ENCODE assay signal across 10 mouse cellular contexts in genomic region chr17:49182485-49182884, GRCm38 (mm10).
DNase-seq lines count a peak whose midpoint lies in the region; ATAC-seq and TF ChIP-seq lines count a peak whose summit lies in the region.
"Had no signal": no experiment of that assay in that cellular context is flagged by ENCODE, and none has a peak within 500 bp of the region (broad histone marks: within the 10 kb centered on the region; RNA-seq: fewer than 3 reads in every experiment).

No protein-coding gene starts in this region.

- H3K4me3 ChIP-seq in testis, adult 2 months (ENCODE audit: control insufficient read depth, low read depth, low read length) = no peak overlapping the region
- H3K4me3 ChIP-seq in embryonic facial prominence, embryonic 10.5 days = no peak overlapping the region
- H3K4me3 ChIP-seq in kidney, postnatal 0 days (replicated peaks; ENCODE audit: low read depth, low read length) = no peak overlapping the region
- H3K4me3 ChIP-seq in neural tube, embryonic 11.5 days (ENCODE audit: low read depth, low read length) = no peak overlapping the region
- H3K4me3 ChIP-seq: heart, embryonic 15.5 days; myocyte had no signal

- TF ChIP-seq POLR2A in testis, adult 2 months (IDR thresholded peaks at IDR 0.05; ENCODE audit: control insufficient read depth, low read depth, low read length) = no peak

- H3K36me3 ChIP-seq in testis, adult 2 months (ENCODE audit: control insufficient read depth, insufficient read depth, low read length) = no peaks in the 10 kb centered on the region
- H3K36me3 ChIP-seq in embryonic facial prominence, embryonic 10.5 days (replicated peaks) = no peaks in the 10 kb centered on the region
- no peaks in the 10 kb centered on the region for H3K36me3 ChIP-seq in kidney, postnatal 0 days (ENCODE audit: insufficient read depth, low read length)
- H3K36me3 ChIP-seq in neural tube, embryonic 11.5 days (ENCODE audit: control insufficient read depth, insufficient read depth, low read length) = no peaks in the 10 kb centered on the region
- H3K36me3 ChIP-seq: heart, embryonic 15.5 days had no signal

- no peaks in the 10 kb centered on the region for H3K9me3 ChIP-seq in embryonic facial prominence, embryonic 10.5 days
- no peaks in the 10 kb centered on the region for H3K9me3 ChIP-seq in kidney, postnatal 0 days (replicated peaks; ENCODE audit: low read length)
- no peaks in the 10 kb centered on the region for H3K9me3 ChIP-seq in neural tube, embryonic 11.5 days (ENCODE audit: control insufficient read depth, low read length)
- H3K9me3 ChIP-seq: heart, embryonic 15.5 days had no signal

- H3K4me2 ChIP-seq in kidney, postnatal 0 days (ENCODE audit: low read length) = no peak overlapping the region
- no peak overlapping the region for H3K4me2 ChIP-seq in neural tube, embryonic 11.5 days (ENCODE audit: low read depth)
- H3K4me2 ChIP-seq: heart, embryonic 15.5 days had no signal

- no peaks in the 10 kb centered on the region for H3K27me3 ChIP-seq in testis, adult 2 months (ENCODE audit: control insufficient read depth, insufficient read depth, low read length)
- peaks cover 15% of the 10 kb centered on the region; the same call in 1 of the 2 replicates for H3K27me3 ChIP-seq in embryonic facial prominence, embryonic 10.5 days (replicated peaks; ENCODE audit: low read depth, poor library complexity, severe bottlenecking)
- H3K27me3 ChIP-seq in kidney, postnatal 0 days (ENCODE audit: insufficient read depth, low read length) = no peaks in the 10 kb centered on the region
- no peaks in the 10 kb centered on the region for H3K27me3 ChIP-seq in neural tube, embryonic 11.5 days (ENCODE audit: control insufficient read depth, insufficient read depth, low read length)

- no peak overlapping the region for H3K27ac ChIP-seq in testis, adult 2 months (ENCODE audit: control insufficient read depth, insufficient read depth, low read depth, low read length)
- no peak overlapping the region for H3K27ac ChIP-seq in embryonic facial prominence, embryonic 10.5 days (replicated peaks)
- H3K27ac ChIP-seq in kidney, postnatal 0 days = no peak overlapping the region
- no peak overlapping the region for H3K27ac ChIP-seq in neural tube, embryonic 11.5 days (ENCODE audit: low read depth, low read length)
- H3K27ac ChIP-seq: heart, embryonic 15.5 days had no signal

- no peaks in the 10 kb centered on the region for H3K4me1 ChIP-seq in testis, adult 2 months (ENCODE audit: control insufficient read depth, insufficient read depth, low read length)
- H3K4me1 ChIP-seq in embryonic facial prominence, embryonic 10.5 days = no peaks in the 10 kb centered on the region
- no peaks in the 10 kb centered on the region for H3K4me1 ChIP-seq in kidney, postnatal 0 days (replicated peaks; ENCODE audit: insufficient read depth, low read length)
- H3K4me1 ChIP-seq in neural tube, embryonic 11.5 days (ENCODE audit: control insufficient read depth, insufficient read depth, low read length) = peaks cover 6% of the 10 kb centered on the region; the same call in 1 of the 2 replicates
- H3K4me1 ChIP-seq: heart, embryonic 15.5 days had no signal

- peak; percentile 23 for DNase-seq in gastrocnemius, adult 18-20 months (ENCODE audit: low spot score)
- no peak for DNase-seq in gastrocnemius, postnatal 4 days (ENCODE audit: low spot score in 2 of 2)
- no peak for DNase-seq in testis, postnatal 14 days (ENCODE audit: low spot score)
- DNase-seq in embryonic facial prominence, embryonic 10.5 days (ENCODE audit: low spot score) = peak; percentile 67
- peak; percentile 45 for DNase-seq in kidney, postnatal 0 days (ENCODE audit: low spot score)
- DNase-seq in neural tube, embryonic 11.5 days (ENCODE audit: low spot score) = peak; percentile 40

- 10% methylated on average over 4 of the region's 4 CpGs for WGBS in embryonic facial prominence, embryonic 10.5 days
- WGBS in kidney, postnatal 0 days = 9% methylated on average over 4 of the region's 4 CpGs
- 7% methylated on average over 4 of the region's 4 CpGs for WGBS in neural tube, embryonic 11.5 days

- 0 out of 2 replicates have a peak, but pooled peaks have one; percentile 40 for ATAC-seq in kidney, postnatal 0 days (replicated peaks; ENCODE audit: low FRiP score, low read depth)
- no peak for ATAC-seq in neural tube, embryonic 11.5 days (ENCODE audit: insufficient read depth, low FRiP score, low TSS enrichment)
- ATAC-seq in megakaryocyte, adult 5-6 weeks (ENCODE audit: poor library complexity, severe bottlenecking) = no peak

- TF ChIP-seq CTCF in testis, adult 2 months (IDR thresholded peaks at IDR 0.05; ENCODE audit: control insufficient read depth, insufficient read depth, insufficient replicate concordance, low read depth, low read length) = peak; percentile 75; the same call in 1 of the 2 replicates
- peak; percentile 82 for TF ChIP-seq CTCF in kidney, postnatal 0 days (IDR thresholded peaks at IDR 0.05; ENCODE audit: low read depth)

- H3K9ac ChIP-seq in kidney, postnatal 0 days (ENCODE audit: low read depth, low read length) = no peak overlapping the region
- no peak overlapping the region for H3K9ac ChIP-seq in neural tube, embryonic 11.5 days (ENCODE audit: low read length)
- H3K9ac ChIP-seq: heart, embryonic 15.5 days had no signal

Comparison
In these comparisons a context has a peak if more than half of its experiments do, and no peak if none do; other contexts are left out.
1. DNase-seq: peak in gastrocnemius, adult 18-20 months (single experiment), embryonic facial prominence, embryonic 10.5 days (single experiment), kidney, postnatal 0 days (single experiment) and neural tube, embryonic 11.5 days (single experiment); none in gastrocnemius, postnatal 4 days (0 of 2) and testis, postnatal 14 days (single experiment).